Mouse (Mus musculus): Measurements from ENCODE around the gene Mrpl58. TPM values are rescaled to one million over a fixed set of nuclear protein-coding genes. Genes with fewer than 3 reads are reported as not detected.
A peak's percentile ranks its signal among the peaks of the same experiment; 100 is the strongest.

Mrpl58 gene
- 100 to 1,000 TPM in 1 of 2 experiments, 10 to 100 TPM in 1; 97.9 to 109 TPM for total RNA-seq (2021)

DNA sequence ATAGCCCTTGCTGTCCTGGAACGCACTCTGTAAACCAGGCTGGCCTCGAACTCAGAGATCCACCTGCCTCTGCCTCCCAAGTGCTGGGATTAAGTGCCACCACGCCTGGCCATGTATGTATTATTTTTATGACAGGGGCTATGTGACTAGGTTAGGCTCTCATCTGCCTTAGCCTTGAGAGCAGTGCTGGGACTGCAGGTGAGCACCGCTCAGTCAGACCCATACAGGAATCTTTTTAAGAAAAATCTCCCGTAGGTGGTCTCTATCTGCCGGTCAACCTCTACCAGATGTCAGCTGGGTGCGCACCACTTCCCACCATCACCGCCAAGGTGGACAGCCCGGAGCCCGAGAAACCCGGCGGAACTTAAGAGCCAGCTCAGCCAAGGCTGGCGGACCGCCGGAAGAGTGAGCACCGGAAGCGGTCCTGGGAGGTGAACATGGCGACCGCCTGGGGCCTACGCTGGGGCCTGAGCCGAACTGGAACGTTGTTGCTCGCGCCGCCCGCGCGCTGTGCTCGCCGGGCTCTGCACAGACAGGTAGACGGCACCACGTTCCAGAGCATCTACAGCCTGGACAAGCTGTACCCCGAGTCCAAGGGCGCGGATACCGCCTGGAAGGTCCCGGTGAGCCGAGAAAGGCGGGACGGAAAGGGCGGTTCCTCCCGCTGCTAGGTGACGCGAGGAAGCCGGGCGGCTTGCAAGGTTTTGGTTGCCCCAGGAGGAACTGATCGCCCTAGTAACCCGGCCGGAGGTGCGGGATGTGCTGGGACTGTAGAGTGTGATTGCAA lies at the start of gene Mrpl58:
TSS of gene Mrpl58 (plus strand) at position 415 of the 787 bp plus-strand sequence.
- intact Hi-C loops (cut with DNase I): no loop called here
- peak; percentile 87 for DNase-seq

DNA sequence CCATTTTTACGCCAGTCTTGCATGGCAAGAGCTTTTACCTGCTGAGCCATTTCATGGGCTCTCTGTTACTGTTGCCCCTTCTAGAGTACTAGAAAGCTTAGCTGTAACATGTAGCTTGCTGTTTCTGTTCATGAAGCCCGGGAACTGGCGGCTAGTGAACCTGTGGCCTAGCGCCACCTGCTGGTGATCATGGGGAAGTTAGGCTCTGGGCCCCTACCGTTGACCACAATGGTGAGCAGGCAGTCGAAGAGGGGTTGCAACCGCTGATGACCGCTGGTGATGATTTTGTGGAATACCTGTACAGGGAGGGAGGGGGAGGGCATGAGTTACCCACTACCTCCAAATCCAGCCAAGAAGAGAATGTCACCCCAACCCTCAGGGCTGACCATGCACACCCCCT lies 49.4 kb upstream of the Mrpl58 start:
- DNase-seq: peak; percentile 79
- intact Hi-C loops (cut with DNase I): loop anchor here (10.0 kb wide), 1 partner anchor 149 kb away; no protein-coding TSS in a partner anchor

DNA sequence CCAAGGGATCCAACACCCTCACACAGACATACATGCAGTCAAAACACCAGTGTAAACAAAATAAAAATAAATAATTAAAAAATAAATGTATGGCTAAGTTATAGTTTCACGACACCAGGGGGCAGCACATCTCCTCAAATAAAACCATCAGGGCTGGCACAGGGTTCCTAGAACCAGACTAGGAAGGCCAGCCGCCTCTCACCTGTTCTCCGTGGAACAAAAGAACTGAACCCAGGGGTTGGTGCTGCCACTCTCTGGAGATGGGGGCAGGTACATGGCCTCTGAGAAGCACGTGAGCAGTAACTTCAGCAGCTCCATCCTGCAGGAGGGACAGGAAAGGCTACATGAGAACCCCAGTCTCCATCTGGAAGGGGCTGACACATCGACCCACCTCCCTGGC lies 45.1 kb upstream of the Mrpl58 start:
- intact Hi-C loops (cut with DNase I): loop anchor here (5.0 to 10.0 kb wide), 2 partner anchors 114 to 154 kb away; no protein-coding TSS in a partner anchor
- DNase-seq: peak; percentile 81

DNA sequence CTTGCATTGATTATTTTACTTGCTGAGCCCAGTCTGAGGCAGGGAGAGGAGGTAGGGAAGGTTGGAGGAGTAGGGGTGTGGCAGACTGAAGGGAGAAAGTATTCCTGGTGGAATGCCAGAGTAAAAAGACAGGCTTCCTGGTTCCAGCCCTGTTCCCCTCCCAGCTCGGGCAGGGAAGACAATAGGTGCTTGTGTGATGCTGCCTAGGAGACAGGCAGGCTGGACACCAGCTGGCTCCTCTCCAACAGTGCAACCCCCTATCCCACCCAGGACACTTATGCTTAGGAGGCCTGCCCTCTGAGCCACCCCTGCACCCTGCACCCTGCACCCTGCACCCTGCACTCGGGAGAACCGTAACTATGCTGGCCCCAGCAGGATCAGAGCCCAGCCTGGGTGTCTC lies 44.3 kb upstream of the Mrpl58 start:
- no peak for DNase-seq
- intact Hi-C loops (cut with DNase I): loop anchor here (5.0 to 10.0 kb wide), 2 partner anchors 113 to 154 kb away; no protein-coding TSS in a partner anchor

DNA sequence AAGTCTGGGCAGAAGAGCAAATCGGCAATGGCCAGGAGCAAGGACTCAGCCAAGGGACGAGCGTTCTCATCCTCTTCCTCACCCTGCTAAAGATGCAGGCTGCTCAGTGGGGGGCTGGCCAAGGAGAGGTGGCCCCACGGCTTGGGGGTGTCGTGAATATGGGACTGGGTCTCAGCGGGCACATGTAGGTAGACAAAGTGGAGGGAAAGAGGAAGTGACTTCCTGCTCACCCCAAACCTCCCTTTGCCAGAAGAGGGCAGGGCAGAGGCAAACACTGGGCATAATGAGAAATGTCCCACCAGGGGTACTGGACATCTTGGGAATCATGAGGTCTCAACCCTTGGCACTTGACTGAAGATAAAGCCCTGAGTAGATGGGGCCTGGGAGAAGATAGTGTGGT lies 43.8 kb upstream of the Mrpl58 start:
- DNase-seq: no peak
- intact Hi-C loops (cut with DNase I): loop anchor here (5.0 to 10.0 kb wide), 3 partner anchors 58 to 155 kb away; partner anchors contain the start of gene Atp5h

DNA sequence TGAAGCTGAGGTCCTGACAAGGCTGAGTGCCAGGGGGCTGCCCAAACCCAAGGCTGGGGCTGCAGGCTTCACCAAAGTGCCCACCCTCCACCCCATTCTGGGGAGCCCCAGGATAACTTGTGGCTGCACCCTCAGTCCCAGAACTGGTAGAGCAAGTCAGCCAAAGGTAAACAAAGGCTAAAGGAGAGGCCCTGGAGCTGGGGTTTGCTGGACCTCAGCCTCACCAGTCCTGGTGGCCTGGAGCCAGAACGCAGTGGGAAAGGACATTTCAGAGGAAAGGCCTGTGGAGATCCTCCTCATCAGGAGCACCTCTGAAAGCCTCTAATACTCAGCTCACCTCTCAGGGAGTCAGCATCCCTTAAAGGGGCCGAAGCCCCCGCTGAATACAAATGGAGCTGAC lies 39.4 kb upstream of the Mrpl58 start:
- intact Hi-C loops (cut with DNase I): loop anchor here (5.0 kb wide), 1 partner anchor 53 kb away; the partner anchor contains the start of gene Atp5h
- no peak for DNase-seq

DNA sequence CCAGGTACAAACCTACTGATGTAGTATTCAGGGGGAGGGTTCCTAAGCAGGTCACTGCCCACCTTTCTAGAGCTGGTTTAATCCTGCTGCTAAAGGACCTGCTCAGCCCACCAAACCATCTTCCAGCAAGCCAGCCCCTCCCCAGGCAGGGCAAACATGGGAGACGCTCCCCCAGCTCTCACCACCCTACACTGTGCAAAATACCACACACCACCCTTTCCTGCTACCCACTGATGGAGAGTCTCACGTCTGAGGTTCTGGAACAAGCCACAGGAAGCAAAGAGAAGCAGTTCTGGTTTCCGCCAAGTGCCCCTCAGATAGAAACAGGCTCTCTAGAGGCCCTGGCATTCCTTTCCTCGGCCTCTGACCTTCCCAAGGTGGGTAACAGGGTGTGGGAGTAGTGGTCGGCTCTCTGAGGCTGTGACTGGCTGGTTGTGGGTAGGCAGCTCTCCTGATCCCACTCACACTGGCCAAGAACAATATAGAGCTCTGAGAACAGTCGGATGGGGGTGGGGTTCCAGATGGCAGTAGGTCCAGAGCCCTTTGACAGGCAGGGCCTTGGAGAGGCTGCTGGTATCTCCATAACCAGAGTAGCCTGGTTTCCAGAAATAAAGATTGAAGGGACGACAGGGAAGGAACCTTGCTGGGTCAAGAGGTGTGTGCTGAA lies 37.4 kb upstream of the Mrpl58 start:
- intact Hi-C loops (cut with DNase I): no loop called here

DNA sequence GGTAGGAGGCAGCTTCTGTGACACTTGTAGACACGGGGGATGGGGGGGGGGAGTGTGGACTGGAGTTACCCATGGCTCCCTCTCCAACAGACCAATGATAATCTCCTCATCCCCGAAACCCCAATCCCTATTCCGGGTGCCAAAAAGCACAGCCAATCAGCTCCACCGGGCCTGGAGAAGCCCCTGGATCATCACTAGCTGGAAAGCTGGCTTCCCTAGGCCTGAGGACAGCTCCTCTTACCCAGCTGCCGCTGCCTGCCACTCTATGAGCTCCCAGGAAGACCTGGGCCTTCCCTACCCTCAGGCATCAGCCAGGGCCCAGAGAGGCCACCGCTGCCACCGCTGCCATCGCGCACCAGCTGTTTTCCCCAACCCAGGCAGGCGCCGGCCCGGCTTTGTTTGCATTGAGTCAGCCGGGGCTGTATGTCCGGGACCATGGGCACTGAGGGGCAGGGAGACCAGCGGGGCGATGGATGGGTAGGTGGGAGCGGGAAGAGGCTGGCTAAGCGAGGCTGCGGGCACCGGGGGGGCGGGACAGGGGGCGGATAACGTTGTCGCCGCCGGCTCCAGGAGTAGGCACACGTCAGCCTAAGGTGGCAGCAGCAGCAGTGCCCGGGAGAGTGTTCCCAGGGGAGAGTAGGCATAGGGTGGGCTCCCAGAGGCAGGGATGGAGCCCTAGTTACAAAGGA lies 36.7 kb upstream of the Mrpl58 start:
- peak; percentile 62 for DNase-seq
- intact Hi-C loops (cut with DNase I): no loop called here

More for the DNA sequence above, 37.4 kb upstream of the Mrpl58 start:
- no peak for DNase-seq

DNA sequence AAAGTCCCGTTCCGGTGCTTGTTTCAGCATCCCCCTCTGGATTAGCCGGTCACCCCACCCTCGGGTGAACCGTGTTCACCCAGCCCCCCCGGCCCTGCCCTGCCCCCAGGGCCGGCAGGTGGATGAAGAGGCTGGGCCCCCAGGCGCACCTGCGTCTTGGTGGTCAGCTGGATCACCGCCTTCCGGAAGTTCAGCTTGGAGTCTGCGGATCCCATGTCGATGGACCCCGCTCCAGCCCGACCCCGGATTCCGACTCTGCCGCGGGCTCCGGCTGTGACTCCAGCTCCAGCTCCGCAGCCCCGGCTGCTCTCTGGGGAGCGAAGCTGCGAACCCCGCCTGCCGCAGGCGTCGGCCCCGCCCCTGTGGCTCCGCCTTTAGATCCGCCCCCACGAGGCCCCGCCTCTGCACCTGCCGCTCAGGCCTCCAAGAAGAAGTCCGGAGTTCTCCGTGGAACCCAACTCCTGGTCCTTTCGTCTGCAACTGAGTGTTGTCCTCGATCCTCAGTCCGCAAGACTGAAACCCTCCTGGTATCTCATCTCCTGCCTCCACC lies 36.1 kb upstream of the Mrpl58 start, which contains the start of gene Hid1:
TSS of gene Hid1 (minus strand) at position 362 of the 550 bp plus-strand sequence.
- DNase-seq: peak; percentile 83
- intact Hi-C loops (cut with DNase I): no loop called here

DNA sequence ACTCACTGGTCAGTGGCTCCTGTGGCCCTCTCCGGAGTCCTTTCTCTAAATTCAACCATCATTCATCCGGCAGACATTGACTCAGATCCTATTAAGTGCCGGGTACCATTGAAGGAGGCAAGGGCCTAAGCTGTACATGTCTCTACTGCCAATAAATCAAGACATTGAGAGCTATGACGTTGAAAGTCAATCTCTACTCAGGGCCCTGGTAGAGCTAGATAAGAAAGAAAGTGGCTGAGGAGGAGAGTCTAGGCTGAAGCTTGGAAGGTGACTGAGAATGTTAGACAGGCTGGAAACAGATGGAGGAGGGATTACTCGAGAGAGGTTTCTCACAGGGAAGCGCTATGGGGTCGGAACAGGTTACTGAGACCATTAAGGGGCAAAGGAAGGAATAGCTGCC lies 33.2 kb upstream of the Mrpl58 start:
- intact Hi-C loops (cut with DNase I): no loop called here
- DNase-seq: no peak

DNA sequence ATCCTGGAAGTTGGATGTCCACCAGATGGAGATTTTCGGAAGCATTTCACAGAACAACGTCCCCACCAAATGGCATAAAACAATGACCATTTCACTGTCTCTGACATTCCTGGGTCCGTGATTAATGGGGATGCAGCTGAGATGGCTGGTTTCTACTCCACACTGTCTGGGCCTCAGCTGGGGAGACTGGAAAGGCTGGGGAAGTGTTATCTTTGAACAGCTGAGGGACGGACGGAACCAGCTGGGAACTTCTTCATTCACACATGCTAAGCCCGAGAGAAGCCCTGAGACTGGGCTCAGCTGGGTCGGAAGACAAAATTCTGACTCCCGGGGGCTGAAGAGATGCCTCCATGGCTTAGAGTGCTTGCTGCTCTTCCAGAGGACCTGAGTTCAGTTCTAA lies 32.2 kb upstream of the Mrpl58 start:
- no peak for DNase-seq
- intact Hi-C loops (cut with DNase I): no loop called here

DNA sequence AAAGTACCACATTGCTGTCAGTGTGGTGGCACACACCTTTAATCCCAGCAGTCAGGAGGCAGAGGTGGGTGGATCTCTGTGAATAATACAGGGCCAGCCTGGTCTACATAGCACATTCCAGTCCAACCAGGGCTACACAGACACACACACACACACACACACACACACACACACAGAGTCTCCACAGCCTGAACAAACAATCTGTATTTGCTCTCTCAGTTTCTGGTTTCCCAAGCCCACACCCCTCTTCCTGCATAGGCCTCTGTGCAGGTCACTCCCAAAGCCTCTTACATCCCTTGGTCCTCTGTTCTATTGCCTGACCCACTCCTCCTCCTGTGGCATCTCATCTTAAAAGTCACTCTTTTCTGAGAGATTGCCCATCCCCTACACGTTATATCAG lies 31.5 kb upstream of the Mrpl58 start:
- DNase-seq: no peak
- intact Hi-C loops (cut with DNase I): no loop called here

DNA sequence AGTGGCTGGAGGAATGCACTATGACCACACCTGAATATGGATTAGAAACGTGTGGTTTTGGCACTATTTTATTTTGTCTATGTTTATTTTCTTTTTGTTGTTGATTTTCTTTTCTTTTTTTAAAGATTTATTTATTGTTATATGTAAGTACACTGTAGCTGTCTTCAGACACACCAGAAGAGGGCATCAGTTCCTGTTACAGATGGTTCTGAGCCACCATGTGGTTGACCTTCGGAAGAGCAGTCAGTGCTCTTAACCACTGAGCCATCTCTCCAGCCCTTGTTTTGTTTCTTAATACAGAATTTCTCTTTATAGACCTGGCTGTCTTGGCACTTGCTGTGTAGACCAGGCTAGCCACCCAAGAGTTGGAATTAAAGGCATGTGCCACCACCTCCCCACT lies 30.8 kb upstream of the Mrpl58 start:
- DNase-seq: no peak
- intact Hi-C loops (cut with DNase I): no loop called here

DNA sequence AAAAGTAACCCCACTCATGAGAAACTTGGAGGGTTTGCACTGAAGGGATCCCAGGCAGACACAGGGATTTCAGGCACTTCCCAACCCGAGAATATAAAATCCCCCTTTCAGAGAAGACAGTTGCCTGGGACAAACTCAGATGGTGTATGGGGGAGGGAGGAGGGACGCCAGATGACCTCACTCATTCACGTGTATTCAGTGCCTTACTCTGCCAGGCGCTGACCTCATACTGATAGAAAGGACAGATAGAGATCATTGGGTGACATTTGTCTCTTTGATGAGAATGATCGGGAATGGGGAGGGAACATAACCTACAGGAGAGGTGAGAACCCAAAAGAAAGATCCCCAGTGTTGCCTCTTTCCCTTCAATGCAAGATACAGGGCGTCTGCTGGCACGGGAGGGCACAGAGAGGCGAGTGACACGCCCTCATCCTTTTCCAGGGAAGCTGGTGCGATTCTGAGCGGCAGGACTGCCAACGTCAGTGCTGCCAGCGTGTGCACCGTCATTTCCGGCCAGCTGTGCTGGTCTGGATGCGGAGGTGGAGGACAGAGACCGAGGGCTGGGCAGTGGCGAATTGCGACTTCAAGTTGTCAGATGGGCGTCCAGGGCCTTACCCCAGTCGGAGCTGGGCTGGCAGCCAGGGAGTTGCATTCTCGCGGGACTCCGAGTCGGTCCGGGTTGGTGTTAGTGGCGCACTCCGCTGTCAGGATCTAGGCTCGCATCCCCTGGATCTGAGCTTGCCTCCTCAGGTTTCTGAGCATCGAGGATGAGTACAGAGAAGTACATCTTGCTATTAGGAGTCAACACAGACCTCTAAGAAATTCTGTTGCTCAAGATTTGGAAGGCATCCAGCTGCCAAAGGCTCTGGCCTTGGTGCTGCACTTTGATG lies 29.5 kb upstream of the Mrpl58 start:
- DNase-seq: peak; percentile 82
- intact Hi-C loops (cut with DNase I): no loop called here

DNA sequence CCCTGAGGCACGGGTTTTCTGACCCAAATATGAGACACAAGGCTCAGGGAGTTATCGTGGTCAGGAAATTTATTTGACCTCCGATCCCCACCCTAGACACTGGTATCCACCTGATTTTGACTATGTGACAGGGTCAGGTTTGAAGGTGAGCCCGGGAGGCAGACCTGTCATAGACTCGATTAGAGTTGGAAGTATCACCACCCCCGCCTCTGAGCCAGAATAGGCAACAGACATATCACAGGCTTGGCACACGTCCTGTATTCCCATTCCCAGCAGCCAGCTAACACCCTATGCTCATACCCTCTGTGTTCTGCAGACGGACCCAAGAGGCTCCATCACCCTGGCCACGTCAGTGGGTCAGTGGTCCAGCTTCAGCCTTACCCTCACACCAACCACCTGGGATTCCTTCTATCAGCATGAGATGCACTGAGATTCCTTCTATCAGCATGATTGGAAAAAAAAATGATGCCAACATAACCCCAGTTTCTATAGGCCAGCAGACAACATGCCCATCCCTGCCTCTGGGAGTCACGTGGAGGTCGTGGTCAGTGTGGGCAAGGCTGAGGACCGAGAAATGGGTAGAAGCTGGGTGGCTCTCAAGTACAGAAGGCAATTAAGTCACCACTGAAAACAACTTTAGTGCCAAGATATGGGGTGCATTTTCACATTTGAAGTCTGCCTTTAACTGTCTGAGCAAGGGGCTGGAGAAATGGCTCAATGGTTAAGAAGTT lies 28.7 kb upstream of the Mrpl58 start:
- no peak for DNase-seq
- intact Hi-C loops (cut with DNase I): no loop called here

DNA sequence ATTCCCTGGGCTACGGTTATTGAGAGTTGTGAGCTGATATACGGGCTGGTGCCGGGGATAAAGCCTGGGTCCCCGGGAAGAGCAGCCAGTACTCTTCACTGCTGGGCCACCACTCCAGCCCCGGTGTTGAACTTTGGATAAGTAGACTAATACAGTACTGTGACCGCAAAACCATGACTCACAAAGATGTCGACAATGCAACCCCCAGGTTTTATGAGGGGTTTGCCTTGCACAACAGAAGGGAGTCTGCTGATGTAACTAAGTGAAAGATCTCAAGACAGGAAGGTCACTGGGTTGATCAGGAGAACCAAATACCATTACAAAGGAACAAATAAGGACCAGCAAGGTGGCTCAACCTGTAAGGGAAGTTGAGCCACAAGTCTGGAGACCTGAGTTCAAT lies 26.8 kb upstream of the Mrpl58 start:
- no peak for DNase-seq
- intact Hi-C loops (cut with DNase I): no loop called here

DNA sequence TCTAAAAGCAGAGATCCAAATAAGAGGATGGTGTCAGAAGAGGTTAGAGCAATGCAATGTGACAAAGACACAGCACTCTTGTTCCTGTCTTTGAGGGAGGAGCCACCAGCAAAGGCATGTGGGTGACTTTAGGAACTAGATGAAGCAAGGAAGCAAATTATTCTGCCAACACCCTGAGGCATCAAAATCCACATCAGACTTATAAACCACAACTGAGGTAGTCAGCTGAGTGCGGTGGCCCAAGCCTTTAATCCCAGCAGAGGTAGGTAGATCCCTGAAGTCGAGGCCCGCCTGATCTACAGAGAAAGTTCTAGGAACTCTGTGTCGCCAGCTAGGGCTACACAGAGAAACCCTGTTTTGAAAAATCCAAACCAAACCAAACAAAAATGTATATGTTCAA lies 26.3 kb upstream of the Mrpl58 start:
- DNase-seq: no peak
- intact Hi-C loops (cut with DNase I): no loop called here

DNA sequence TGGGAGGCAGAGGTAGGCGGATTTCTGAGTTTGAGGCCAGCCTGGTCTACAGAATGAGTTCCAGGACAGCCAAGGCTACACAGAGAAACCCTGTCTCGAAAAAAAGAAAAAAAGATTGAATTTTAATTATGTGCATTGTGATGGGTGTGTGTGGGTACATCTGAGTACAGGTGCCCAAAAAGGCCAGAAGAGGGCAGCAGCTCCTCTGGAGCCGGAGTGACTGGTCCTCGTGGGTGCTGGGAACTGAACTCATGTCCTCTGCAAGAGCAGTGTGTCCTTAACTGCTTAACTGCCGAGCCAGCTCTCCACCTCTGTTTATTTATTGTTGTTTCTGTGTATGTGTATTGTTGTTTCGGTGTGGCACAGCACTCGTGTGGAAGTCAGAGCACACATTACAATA lies 25.7 kb upstream of the Mrpl58 start:
- intact Hi-C loops (cut with DNase I): no loop called here
- no peak for DNase-seq

DNA sequence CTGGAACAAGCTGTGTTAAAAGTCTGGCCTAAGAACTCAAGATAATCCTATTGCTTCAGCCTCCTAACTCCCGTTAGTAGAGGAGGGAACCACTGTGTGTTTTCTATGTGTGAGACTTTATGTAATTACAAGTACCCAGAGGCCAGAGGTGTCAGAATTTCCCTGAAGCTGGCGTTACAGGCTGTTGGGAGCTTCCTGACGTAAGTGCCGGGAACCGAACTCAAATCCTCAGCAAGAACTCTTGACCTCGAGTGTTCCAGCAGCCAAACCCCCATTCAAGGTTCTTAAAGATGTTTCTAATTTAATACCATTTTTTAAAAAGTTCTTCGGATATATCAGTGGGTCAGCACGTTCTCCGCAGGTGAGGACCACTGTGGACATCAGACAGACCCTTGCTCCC lies 22.3 kb upstream of the Mrpl58 start:
- no peak for DNase-seq
- intact Hi-C loops (cut with DNase I): no loop called here
